Mouse (Mus musculus) heart, adult 2 months (tissue): ENCODE data around the gene Tmem211.

Experiments
- EP300 ChIP-seq: fragments of 200-500 bp; IDR thresholded peaks from 2 replicates; pipeline ENCODE4 v1.6.1; 2011; ENCODE audit warnings: low read depth, low read length, control low read depth; ENCODE audit not compliant: insufficient read depth
- POLR2A ChIP-seq: fragments of 200-500 bp; IDR thresholded peaks from 2 replicates; pipeline ENCODE4 v1.6.1; 2011; ENCODE audit warnings: mild to moderate bottlenecking, low read depth, low read length, control low read depth; ENCODE audit not compliant: insufficient read depth

GRCm38 (mm10) chr5:113216328-113216960 lies 10.3 kb upstream of the Tmem211 start:
- no peak for TF ChIP-seq EP300
- TF ChIP-seq POLR2A = no peak
